28 mouse cellular contexts compared by ENCODE assay signal in genomic region chr1:92545929-92546328, GRCm38 (mm10). TPM values are rescaled to one million over a fixed set of nuclear protein-coding genes. Genes with fewer than 3 reads are reported as not detected.
"Had no signal": no experiment of that assay in that cellular context is flagged by ENCODE, and none has a peak within 500 bp of the region (broad histone marks: within the 10 kb centered on the region; RNA-seq: fewer than 3 reads in every experiment).

No protein-coding gene starts in this region.

- H3K4me3 ChIP-seq: kidney, embryonic 15.5 days; left cerebral cortex, adult 2 months; limb, embryonic 12.5 days; limb, embryonic 15.5 days; midbrain, embryonic 12.5 days; midbrain, embryonic 15.5 days; neural tube, embryonic 12.5 days; neural tube, embryonic 15.5 days; stomach, embryonic 15.5 days had no signal

- H3K27me3 ChIP-seq: limb, embryonic 12.5 days; limb, embryonic 15.5 days; midbrain, embryonic 12.5 days; midbrain, embryonic 15.5 days; neural tube, embryonic 12.5 days; neural tube, embryonic 15.5 days; stomach, embryonic 15.5 days had no signal

- H3K4me1 ChIP-seq: kidney, embryonic 15.5 days; limb, embryonic 12.5 days; limb, embryonic 15.5 days; midbrain, embryonic 12.5 days; midbrain, embryonic 15.5 days; neural tube, embryonic 12.5 days; neural tube, embryonic 15.5 days; stomach, embryonic 15.5 days had no signal

- H3K27ac ChIP-seq: kidney, embryonic 15.5 days; left cerebral cortex, adult 2 months; limb, embryonic 12.5 days; limb, embryonic 15.5 days; liver, embryonic 14.5 days; macrophage; midbrain, embryonic 12.5 days; midbrain, embryonic 15.5 days; neural tube, embryonic 12.5 days; neural tube, embryonic 15.5 days; stomach, embryonic 15.5 days had no signal

- ATAC-seq: liver, postnatal 0 days; lung, postnatal 0 days; midbrain, embryonic 15.5 days had no signal

- H3K36me3 ChIP-seq: kidney, embryonic 15.5 days; limb, embryonic 12.5 days; limb, embryonic 15.5 days; midbrain, embryonic 12.5 days; midbrain, embryonic 15.5 days; neural tube, embryonic 12.5 days; neural tube, embryonic 15.5 days; stomach, embryonic 15.5 days had no signal

- DNase-seq: kidney, postnatal 10 days; kidney, postnatal 36 days; layer of hippocampus, postnatal 36 days; liver, postnatal 0 days; lung, embryonic 14.5 days; retina, postnatal 1 day; right cerebral cortex, postnatal 25 days; spleen, adult 18-20 months; thymus, postnatal 25 days had no signal

- H3K9ac ChIP-seq: kidney, embryonic 15.5 days; limb, embryonic 12.5 days; limb, embryonic 15.5 days; liver, embryonic 14.5 days; liver, postnatal 0 days; lung, embryonic 14.5 days; midbrain, embryonic 12.5 days; midbrain, embryonic 15.5 days; neural tube, embryonic 12.5 days; neural tube, embryonic 15.5 days; stomach, embryonic 15.5 days had no signal

RNA-seq across cellular contexts. Expression of gene Olfr1413, which starts 25.2 kb away (rescaled TPM):
- total RNA-seq: layer of hippocampus, adult 8-10 months; layer of hippocampus, postnatal 10 days; layer of hippocampus, postnatal 36 days; left cerebral cortex, adult 2 months; left cerebral cortex, postnatal 10 days; left cerebral cortex, postnatal 36 days; megakaryocyte, adult 5-6 weeks had no signal
- polyA plus RNA-seq: kidney, embryonic 15.5 days; limb, embryonic 12.5 days; limb, embryonic 15.5 days; liver, embryonic 11.5 days; liver, embryonic 14.5 days; liver, postnatal 0 days; lung, embryonic 14.5 days; lung, postnatal 0 days; macrophage; midbrain, embryonic 12.5 days; midbrain, embryonic 15.5 days; neural tube, embryonic 12.5 days; neural tube, embryonic 15.5 days; stomach, embryonic 15.5 days; thymus, postnatal 0 days had no signal

RNA-seq across cellular contexts. Expression of gene Olfr1414, which starts 27.5 kb away (rescaled TPM):
- total RNA-seq: layer of hippocampus, adult 8-10 months; layer of hippocampus, postnatal 10 days; layer of hippocampus, postnatal 36 days; left cerebral cortex, adult 2 months; left cerebral cortex, postnatal 10 days; left cerebral cortex, postnatal 36 days; megakaryocyte, adult 5-6 weeks had no signal
- polyA plus RNA-seq: kidney, embryonic 15.5 days; limb, embryonic 12.5 days; limb, embryonic 15.5 days; liver, embryonic 11.5 days; liver, embryonic 14.5 days; liver, postnatal 0 days; lung, embryonic 14.5 days; lung, postnatal 0 days; macrophage; midbrain, embryonic 12.5 days; midbrain, embryonic 15.5 days; neural tube, embryonic 12.5 days; neural tube, embryonic 15.5 days; stomach, embryonic 15.5 days; thymus, postnatal 0 days had no signal

RNA-seq across cellular contexts. Expression of gene Olfr1412, which starts 39.6 kb away (rescaled TPM):
- total RNA-seq: layer of hippocampus, adult 8-10 months; layer of hippocampus, postnatal 10 days; layer of hippocampus, postnatal 36 days; left cerebral cortex, adult 2 months; left cerebral cortex, postnatal 10 days; left cerebral cortex, postnatal 36 days; megakaryocyte, adult 5-6 weeks had no signal
- polyA plus RNA-seq: kidney, embryonic 15.5 days; limb, embryonic 12.5 days; limb, embryonic 15.5 days; liver, embryonic 11.5 days; liver, embryonic 14.5 days; liver, postnatal 0 days; lung, embryonic 14.5 days; lung, postnatal 0 days; macrophage; midbrain, embryonic 12.5 days; midbrain, embryonic 15.5 days; neural tube, embryonic 12.5 days; neural tube, embryonic 15.5 days; stomach, embryonic 15.5 days; thymus, postnatal 0 days had no signal

RNA-seq across cellular contexts. Expression of gene Olfr1411, which starts 48.3 kb away (rescaled TPM):
- total RNA-seq: layer of hippocampus, adult 8-10 months; layer of hippocampus, postnatal 10 days; layer of hippocampus, postnatal 36 days; left cerebral cortex, adult 2 months; left cerebral cortex, postnatal 10 days; left cerebral cortex, postnatal 36 days; megakaryocyte, adult 5-6 weeks had no signal
- polyA plus RNA-seq: kidney, embryonic 15.5 days; limb, embryonic 12.5 days; limb, embryonic 15.5 days; liver, embryonic 11.5 days; liver, embryonic 14.5 days; liver, postnatal 0 days; lung, embryonic 14.5 days; lung, postnatal 0 days; macrophage; midbrain, embryonic 12.5 days; midbrain, embryonic 15.5 days; neural tube, embryonic 12.5 days; neural tube, embryonic 15.5 days; stomach, embryonic 15.5 days; thymus, postnatal 0 days had no signal

RNA-seq across cellular contexts. Expression of gene Olfr1415, which starts 50.0 kb away (rescaled TPM):
- total RNA-seq: layer of hippocampus, adult 8-10 months; layer of hippocampus, postnatal 10 days; layer of hippocampus, postnatal 36 days; left cerebral cortex, adult 2 months; left cerebral cortex, postnatal 10 days; left cerebral cortex, postnatal 36 days; megakaryocyte, adult 5-6 weeks had no signal
- polyA plus RNA-seq: kidney, embryonic 15.5 days; limb, embryonic 12.5 days; limb, embryonic 15.5 days; liver, embryonic 11.5 days; liver, embryonic 14.5 days; liver, postnatal 0 days; lung, embryonic 14.5 days; lung, postnatal 0 days; macrophage; midbrain, embryonic 12.5 days; midbrain, embryonic 15.5 days; neural tube, embryonic 12.5 days; neural tube, embryonic 15.5 days; stomach, embryonic 15.5 days; thymus, postnatal 0 days had no signal
